8 mouse cellular contexts compared by ENCODE assay signal in genomic region chr19:4942551-4943252, GRCm38 (mm10). TPM values are rescaled to one million over a fixed set of nuclear protein-coding genes. Genes with fewer than 3 reads are reported as not detected.
A peak's percentile ranks its signal among the peaks of the same experiment; 100 is the strongest.
DNase-seq lines count a peak whose midpoint lies in the region; ATAC-seq and TF ChIP-seq lines count a peak whose summit lies in the region.

TSS of gene Peli3 (minus strand) at chr19:4943127.

- peak; percentile 68 for TF ChIP-seq POLR2A in brain, embryonic 14.5 days (IDR thresholded peaks at IDR 0.05; ENCODE audit: borderline replicate concordance, extremely low read depth, insufficient read depth, insufficient read length, poor library complexity, severe bottlenecking)

- H3K9me3 ChIP-seq in erythroblast, embryonic 14.5 days (ENCODE audit: control insufficient read depth, low read length): no peaks in the 10 kb centered on the region
- no peaks in the 10 kb centered on the region for H3K9me3 ChIP-seq in heart, embryonic 13.5 days
- H3K9me3 ChIP-seq in liver, embryonic 12.5 days (replicated peaks): no peaks in the 10 kb centered on the region

- H3K4me3 ChIP-seq in erythroblast, embryonic 14.5 days (replicated peaks): peak within 1 kb of the TSS; percentile 54
- peak within 1 kb of the TSS; percentile 61 for H3K4me3 ChIP-seq in heart, embryonic 13.5 days
- H3K4me3 ChIP-seq in liver, embryonic 12.5 days: peak within 1 kb of the TSS; percentile 61

- H3K27ac ChIP-seq in heart, embryonic 13.5 days (replicated peaks): no peak within 1 kb of the TSS
- H3K27ac ChIP-seq in liver, embryonic 12.5 days: no peak within 1 kb of the TSS

- no peak for TF ChIP-seq CTCF in brain, embryonic 14.5 days (IDR thresholded peaks at IDR 0.05; ENCODE audit: borderline replicate concordance, extremely low read depth, insufficient read depth, insufficient read length)

- under 1% methylated on average over 55 of the region's 55 CpGs for WGBS in heart, embryonic 13.5 days
- 2% methylated on average over 55 of the region's 55 CpGs for WGBS in liver, embryonic 12.5 days (ENCODE audit: insufficient replicate concordance)

- peaks cover 67% of the 10 kb centered on the region for H3K27me3 ChIP-seq in erythroblast, embryonic 14.5 days (ENCODE audit: control insufficient read depth)
- H3K27me3 ChIP-seq in heart, embryonic 13.5 days (replicated peaks): peaks cover 50% of the 10 kb centered on the region
- peaks cover 91% of the 10 kb centered on the region for H3K27me3 ChIP-seq in liver, embryonic 12.5 days (replicated peaks)
- H3K27me3 ChIP-seq in splenic B cell, adult 2 months (ENCODE audit: control insufficient read depth, insufficient read depth, low read length, poor library complexity, severe bottlenecking): no peaks in the 10 kb centered on the region; the same call in 1 of the 2 replicates

- DNase-seq in B cell, adult 2 months: peak; percentile 85
- DNase-seq in brain, embryonic 14.5 days (ENCODE audit: low read depth): peak; percentile 91
- DNase-seq in kidney, postnatal 10 days: peak; percentile 92
- peak; percentile 77 for DNase-seq in naive thymus-derived CD4-positive, alpha-beta T cell, adult 2 months (ENCODE audit: low read depth)
- peak; percentile 80 for DNase-seq in splenic B cell, adult 2 months (ENCODE audit: low read depth, low spot score)

- peak; percentile 94 for ATAC-seq in heart, embryonic 13.5 days (ENCODE audit: extremely low read depth, insufficient number of reproducible peaks, low FRiP score, low TSS enrichment)
- peak; percentile 90 for ATAC-seq in liver, embryonic 12.5 days

- H3K36me3 ChIP-seq in erythroblast, embryonic 14.5 days (ENCODE audit: control insufficient read depth): no peaks in the 10 kb centered on the region
- H3K36me3 ChIP-seq in heart, embryonic 13.5 days: no peaks in the 10 kb centered on the region
- no peaks in the 10 kb centered on the region for H3K36me3 ChIP-seq in liver, embryonic 12.5 days
- no peaks in the 10 kb centered on the region for H3K36me3 ChIP-seq in splenic B cell, adult 2 months (ENCODE audit: control insufficient read depth, insufficient read depth, low read length, poor library complexity, severe bottlenecking)

- H3K4me1 ChIP-seq in erythroblast, embryonic 14.5 days (ENCODE audit: control insufficient read depth): peaks cover 14% of the 10 kb centered on the region
- peaks cover 11% of the 10 kb centered on the region for H3K4me1 ChIP-seq in heart, embryonic 13.5 days
- peaks cover 16% of the 10 kb centered on the region for H3K4me1 ChIP-seq in liver, embryonic 12.5 days

- peak within 1 kb of the TSS; percentile 76 for H3K9ac ChIP-seq in heart, embryonic 13.5 days
- H3K9ac ChIP-seq in liver, embryonic 12.5 days: peak within 1 kb of the TSS; percentile 57

- peak within 1 kb of the TSS; percentile 83 for H3K4me2 ChIP-seq in heart, embryonic 13.5 days
- H3K4me2 ChIP-seq in liver, embryonic 12.5 days: peak within 1 kb of the TSS; percentile 95

RNA-seq across cellular contexts. Expression of gene Peli3, which starts in this region (rescaled TPM):
- polyA plus RNA-seq in brain, embryonic 14.5 days (2012; rRNA removed): 10.3 and 14.2 TPM in 2 replicates
- polyA plus RNA-seq in erythroblast, embryonic 14.5 days (2012): not detected in 2 replicates
- 0.99 and 1.0 TPM in 2 replicates for polyA plus RNA-seq in heart, embryonic 13.5 days (2015; fragmentation: Nextera tagmentation; extraction: Ambion mirVana)
- polyA plus RNA-seq in liver, embryonic 12.5 days (2016; fragmentation: Nextera tagmentation; extraction: Ambion mirVana): 0.20 and 0.44 TPM in 2 replicates

Comparison
In these comparisons a context has a peak if more than half of its experiments do, and no peak if none do; other contexts are left out.
1. Peak in ATAC-seq, H3K4me3 ChIP-seq, H3K9ac ChIP-seq and H3K4me2 ChIP-seq in liver, embryonic 12.5 days; RNA of the gene not detected or under 1 TPM.